Mouse (Mus musculus) megakaryocyte, embryonic 14.5 days (primary cell): Measurements from ENCODE around the gene Rybp.

ENCODE experiments used
- FLI1 ChIP-seq: IDR thresholded peaks from 2 replicates; pipeline ENCODE4 v1.6.1; 2012; ENCODE audit warnings: low read length, inconsistent platforms, mixed read lengths
- GATA1 ChIP-seq: IDR thresholded peaks from 3 replicates; pipeline ENCODE4 v1.6.1; 2012; ENCODE audit warnings: mixed read lengths, low read length, inconsistent platforms, borderline replicate concordance

GRCm38 (mm10) chr6:100285985-100286572 lies 1.2 kb downstream of the Rybp start:
- TF ChIP-seq GATA1 (no peak), FLI1 (no peak)
